Mouse (Mus musculus) natural killer cell, adult 2 months (primary cell): ENCODE data around the gene Kap.
"Not testable (repeated sequence)": the region's sequence is repeated elsewhere in the genome, so short reads cannot be mapped to it uniquely, and the experiment has no call there.

Experiments used
- DNase-seq, 2 experiments: peaks; one replicate each; pipeline ENCODE4 v3.0.0; 2022; ENCODE audit warnings: low spot score in 2 of 2

Gene Kap

GRCm38 (mm10) chr6:133853526-133853925 lies at the start of gene Kap:
Gene Kap (minus strand): TSS chr6:133853762.
- DNase-seq, result no peak

DNA sequence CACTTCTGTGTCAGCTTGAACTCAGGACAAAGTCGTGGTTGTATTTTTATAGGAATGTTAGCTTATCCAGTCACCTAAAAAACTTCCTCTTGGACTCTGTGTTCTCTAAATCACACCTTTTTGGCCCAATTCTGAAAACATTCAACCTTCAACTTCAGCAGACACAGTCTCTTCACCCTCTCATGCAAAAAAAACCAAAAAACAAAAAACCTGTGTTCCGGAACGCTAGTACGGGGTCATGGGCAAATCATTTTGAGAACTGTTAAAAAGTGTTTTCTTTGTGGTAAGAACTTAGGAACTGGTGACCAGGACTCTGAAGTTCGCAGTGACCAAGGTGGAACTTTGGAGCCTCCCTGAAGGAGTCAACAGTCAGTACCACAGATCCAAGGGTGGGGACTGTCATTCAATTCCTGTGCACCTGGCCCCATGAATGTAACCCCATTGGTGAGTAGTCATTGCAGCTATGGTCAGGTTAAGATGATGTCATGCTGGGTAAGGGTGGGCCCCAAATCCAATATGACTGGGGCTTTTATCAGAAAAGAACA lies 32.4 kb upstream of the Kap start:
- no peak for DNase-seq

DNA sequence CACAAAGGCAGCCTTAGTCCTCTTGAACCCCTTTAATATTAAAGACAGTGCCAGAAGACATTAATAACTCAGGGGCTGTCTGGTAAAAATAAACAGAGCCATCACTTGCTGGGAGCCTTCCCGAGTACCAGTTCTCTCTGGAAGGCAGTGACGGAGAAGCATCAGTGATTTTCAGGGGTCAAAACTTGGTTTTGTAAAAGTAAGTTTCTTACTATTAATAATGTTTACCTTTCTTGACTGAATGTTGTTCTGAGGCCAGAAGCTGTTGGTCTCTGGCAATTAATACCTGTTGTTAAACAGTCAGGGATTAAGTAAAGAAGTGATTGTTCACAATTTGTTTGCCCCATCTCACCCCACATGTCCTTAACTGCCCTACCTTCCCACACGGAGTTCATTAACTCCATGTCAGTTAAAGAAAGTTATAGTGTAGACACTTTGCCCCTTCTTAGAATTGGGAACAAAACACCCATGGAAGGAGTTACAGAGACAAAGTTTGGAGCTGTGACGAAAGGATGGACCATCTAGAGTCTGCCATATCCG lies 30.0 kb upstream of the Kap start:
- DNase-seq, result no peak

DNA sequence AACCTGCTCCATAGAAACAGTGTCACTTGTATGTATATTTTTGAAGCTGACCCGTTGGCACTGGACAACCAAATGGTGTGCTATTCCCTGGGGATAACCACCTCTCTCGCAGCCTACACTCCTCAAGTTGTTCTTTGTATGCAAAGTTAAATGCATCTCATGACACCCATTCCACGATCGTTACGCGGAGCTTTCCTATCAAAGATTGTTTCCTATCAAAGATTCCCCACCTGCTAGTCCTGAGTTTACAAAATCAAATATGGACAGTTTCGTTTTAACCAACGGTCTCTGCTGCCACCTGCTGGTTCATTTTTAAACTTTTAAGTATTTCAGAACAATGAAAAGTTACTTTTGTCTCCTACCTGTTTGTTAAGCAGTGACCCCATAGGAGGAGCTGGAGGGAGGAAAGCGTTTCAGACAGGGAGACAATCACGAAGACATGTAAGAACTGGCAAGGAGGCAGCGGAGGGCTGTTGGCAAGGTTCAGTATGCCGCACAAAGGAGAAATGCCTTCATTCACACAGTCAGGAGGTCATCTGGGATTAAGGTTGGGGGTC lies 22.4 kb upstream of the Kap start:
- DNase-seq, result peak in 1 of 2 experiments; percentile 8

GRCm38 (mm10) chr6:133872667-133873066 lies 19.1 kb upstream of the Kap start:
- no peak for DNase-seq

- no peak for DNase-seq
Measured at GRCm38 (mm10) chr6:133871131-133871530, 17.6 kb upstream of the Kap start.

GRCm38 (mm10) chr6:133868381-133868780 lies 14.8 kb upstream of the Kap start:
- DNase-seq, result no peak

- DNase-seq, result no peak
Measured at GRCm38 (mm10) chr6:133855871-133856270, 2.3 kb upstream of the Kap start.

DNA sequence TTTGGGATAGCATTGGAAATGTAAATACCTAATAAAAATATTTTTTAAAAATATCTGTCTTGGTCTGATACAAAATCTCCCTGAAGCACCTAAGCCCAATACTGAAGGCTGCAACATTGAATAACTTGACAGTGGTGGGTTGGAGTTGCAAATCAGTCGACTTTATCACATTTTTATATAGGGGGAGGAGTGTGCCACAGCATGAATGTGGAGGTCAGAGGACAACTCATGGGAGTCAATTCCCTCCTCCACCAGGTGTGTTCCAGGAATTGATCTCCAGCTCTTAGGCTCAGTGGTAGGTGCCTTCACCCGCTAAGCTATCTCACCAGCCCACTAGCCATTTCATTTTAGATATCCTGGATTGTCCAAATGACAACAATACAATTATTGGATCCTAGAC lies 4.2 kb downstream of the Kap start:
- no peak for DNase-seq

DNA sequence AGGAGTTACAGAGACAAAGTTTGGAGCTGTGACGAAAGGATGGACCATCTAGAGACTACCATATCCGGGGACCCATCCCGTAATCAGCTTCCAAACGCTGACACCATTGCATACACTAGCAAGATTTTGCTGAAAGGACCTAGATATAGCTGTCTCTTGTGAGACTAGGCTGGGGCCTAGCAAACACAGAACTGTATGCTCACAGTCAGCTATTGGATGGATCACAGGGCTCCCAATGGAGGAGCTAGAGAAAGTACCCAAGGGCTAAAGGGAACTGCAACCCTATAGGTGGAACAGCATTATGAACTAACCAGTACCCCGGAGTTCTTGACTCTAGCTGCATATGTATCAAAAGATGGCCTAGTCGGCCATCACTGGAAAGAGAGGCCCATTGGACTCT lies 4.7 kb downstream of the Kap start:
- DNase-seq, result not testable (repeated sequence)

DNA sequence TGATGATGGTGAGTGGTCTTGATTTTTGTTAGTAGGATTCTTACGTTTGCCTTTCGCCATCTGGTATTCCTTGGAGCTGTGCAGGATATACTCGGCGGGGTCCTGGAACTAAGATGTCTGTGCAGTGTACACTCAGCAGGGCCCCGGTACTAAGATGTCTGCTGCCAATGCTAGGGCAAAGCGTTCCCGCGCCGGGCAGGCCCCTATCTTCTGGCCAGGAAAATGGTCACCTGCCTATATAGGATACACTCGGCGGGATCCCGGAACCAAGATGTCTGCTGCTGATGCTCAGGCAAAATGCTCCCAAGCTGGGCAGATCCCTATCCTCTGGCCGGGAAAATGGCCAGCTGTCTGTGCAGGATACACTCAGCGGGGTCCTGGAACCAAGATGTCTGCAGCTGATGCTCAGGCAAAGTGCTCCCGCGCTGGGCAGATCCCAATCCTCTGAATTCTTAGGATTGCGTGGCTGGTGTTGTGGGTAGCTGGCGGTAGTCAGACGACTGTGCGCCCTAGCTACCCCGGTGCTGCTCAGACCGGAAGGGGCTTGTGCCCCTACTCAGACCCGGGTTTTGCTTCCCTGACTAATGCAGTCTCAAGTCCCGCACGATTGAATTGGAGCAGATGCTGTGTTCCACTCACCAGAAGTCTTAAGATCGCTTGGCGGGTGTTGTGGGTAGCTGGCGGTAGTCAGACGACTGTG lies 15.1 kb downstream of the Kap start:
- not testable (repeated sequence) for DNase-seq

DNA sequence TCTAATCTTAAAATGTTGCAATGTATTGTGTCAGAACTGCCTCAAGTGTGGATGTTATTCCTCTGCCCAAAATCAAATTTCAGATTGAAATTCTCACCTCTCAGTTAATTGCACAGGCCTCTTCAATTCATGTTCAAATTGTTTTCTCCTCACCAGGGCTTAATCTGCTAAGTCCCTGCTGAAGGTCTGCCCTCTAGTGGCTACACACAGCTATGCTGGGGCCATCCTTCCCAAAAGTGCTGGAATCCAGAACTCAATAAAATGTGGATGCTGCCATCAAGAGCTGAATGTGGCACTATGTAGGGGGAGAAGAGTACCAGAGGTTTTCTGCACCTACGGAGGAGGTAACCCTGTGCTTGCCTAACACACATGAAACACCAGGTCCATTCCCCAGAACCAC lies 41.2 kb downstream of the Kap start:
- no peak for DNase-seq
